22 mouse cellular contexts compared by ENCODE assay signal in genomic region chr3:40371411-40371810, GRCm38 (mm10).
DNase-seq lines count a peak whose midpoint lies in the region; ATAC-seq lines count a peak whose summit lies in the region.
"Had no signal": no experiment of that assay in that cellular context is flagged by ENCODE, and none has a peak within 500 bp of the region (broad histone marks: within the 10 kb centered on the region; RNA-seq: fewer than 3 reads in every experiment).

No protein-coding gene starts in this region.

- H3K27me3 ChIP-seq in midbrain, embryonic 12.5 days: no peaks in the 10 kb centered on the region
- H3K27me3 ChIP-seq in midbrain, embryonic 10.5 days (ENCODE audit: low read depth, poor library complexity, severe bottlenecking): no peaks in the 10 kb centered on the region
- H3K27me3 ChIP-seq in midbrain, embryonic 14.5 days (ENCODE audit: control insufficient read depth, insufficient read depth, low read length): no peaks in the 10 kb centered on the region
- H3K27me3 ChIP-seq: CH12.LX; embryonic facial prominence, embryonic 15.5 days; forebrain, embryonic 12.5 days; heart, embryonic 13.5 days; hindbrain, embryonic 15.5 days had no signal

- H3K4me3 ChIP-seq in midbrain, embryonic 12.5 days: no peak overlapping the region
- no peak overlapping the region for H3K4me3 ChIP-seq in midbrain, embryonic 10.5 days
- no peak overlapping the region for H3K4me3 ChIP-seq in midbrain, embryonic 14.5 days (replicated peaks; ENCODE audit: low read depth, low read length)
- H3K4me3 ChIP-seq: embryonic facial prominence, embryonic 15.5 days; forebrain, embryonic 12.5 days; heart, embryonic 13.5 days; hindbrain, embryonic 15.5 days had no signal

- whole genome bisulfite sequencing in midbrain, embryonic 12.5 days: 41% methylated on average over 7 of the region's 7 CpGs
- WGBS in midbrain, embryonic 10.5 days: 58% methylated on average over 7 of the region's 7 CpGs
- 31% methylated on average over 7 of the region's 7 CpGs for WGBS in midbrain, embryonic 14.5 days

- no peaks in the 10 kb centered on the region for H3K36me3 ChIP-seq in midbrain, embryonic 12.5 days
- no peaks in the 10 kb centered on the region for H3K36me3 ChIP-seq in midbrain, embryonic 10.5 days
- no peaks in the 10 kb centered on the region for H3K36me3 ChIP-seq in midbrain, embryonic 14.5 days (ENCODE audit: control insufficient read depth, insufficient read depth, low read length)
- H3K36me3 ChIP-seq: embryonic facial prominence, embryonic 15.5 days; forebrain, embryonic 12.5 days; heart, embryonic 13.5 days; hindbrain, embryonic 15.5 days had no signal

- H3K4me1 ChIP-seq in midbrain, embryonic 12.5 days: peaks cover 6% of the 10 kb centered on the region; the same call in 1 of the 2 replicates
- peaks cover 5% of the 10 kb centered on the region for H3K4me1 ChIP-seq in midbrain, embryonic 10.5 days
- peaks cover 5% of the 10 kb centered on the region; the same call in 1 of the 2 replicates for H3K4me1 ChIP-seq in midbrain, embryonic 14.5 days (ENCODE audit: control insufficient read depth, insufficient read depth, low read length)
- H3K4me1 ChIP-seq: embryonic facial prominence, embryonic 15.5 days; heart, embryonic 13.5 days had no signal

- no peak overlapping the region for H3K27ac ChIP-seq in midbrain, embryonic 12.5 days (replicated peaks)
- no peak overlapping the region for H3K27ac ChIP-seq in midbrain, embryonic 10.5 days (replicated peaks)
- no peak overlapping the region for H3K27ac ChIP-seq in midbrain, embryonic 14.5 days (replicated peaks; ENCODE audit: low read depth, low read length)
- H3K27ac ChIP-seq: embryonic facial prominence, embryonic 15.5 days; forebrain, embryonic 12.5 days; heart, embryonic 13.5 days; hindbrain, embryonic 15.5 days had no signal

- peak; percentile 57 for ATAC-seq in frontal cortex, adult (ENCODE audit: low TSS enrichment)
- 0 out of 2 replicates have a peak, but pooled peaks have one; percentile 9 for ATAC-seq in midbrain, embryonic 12.5 days (ENCODE audit: low FRiP score, low read depth)
- no peak; the same call in 1 of the 2 replicates for ATAC-seq in midbrain, embryonic 14.5 days (ENCODE audit: low FRiP score, low TSS enrichment)
- ATAC-seq: activated CD4-positive, CD25-positive, alpha-beta regulatory T cell, adult 4 months; Patski had no signal

- no peak overlapping the region for H3K9ac ChIP-seq in midbrain, embryonic 12.5 days (replicated peaks)
- no peak overlapping the region for H3K9ac ChIP-seq in midbrain, embryonic 14.5 days (replicated peaks; ENCODE audit: low read length)
- H3K9ac ChIP-seq: embryonic facial prominence, embryonic 15.5 days; forebrain, embryonic 12.5 days; heart, embryonic 13.5 days; hindbrain, embryonic 15.5 days had no signal

- DNase-seq in frontal cortex, postnatal 14 days (ENCODE audit: low spot score in 2 of 2): no peak
- DNase-seq in midbrain, embryonic 10.5 days (ENCODE audit: low spot score): no peak
- DNase-seq in midbrain, embryonic 14.5 days: peak; percentile 57
- no peak for DNase-seq in layer of hippocampus, postnatal 25 days (ENCODE audit: extremely low spot score in 1 of 2, low spot score in 1 of 2)
- no peak for DNase-seq in spleen, postnatal 10 days (ENCODE audit: low spot score in 2 of 2)
- DNase-seq: adrenal gland, adult 2 months; adrenal gland, postnatal 25 days; cerebellum, adult 11 months; cerebellum, adult 8-10 months; cerebellum, postnatal 14 days; embryo, embryonic 11 days; gastrocnemius, postnatal 14 days; heart, postnatal 36 days had no signal

- H3K4me2 ChIP-seq in midbrain, embryonic 12.5 days (replicated peaks): peak overlapping the region; percentile 19; the same call in 1 of the 2 replicates
- H3K4me2 ChIP-seq in midbrain, embryonic 14.5 days (ENCODE audit: low read length): no peak overlapping the region
- H3K4me2 ChIP-seq: embryonic facial prominence, embryonic 15.5 days; forebrain, embryonic 12.5 days; heart, embryonic 13.5 days; hindbrain, embryonic 15.5 days had no signal

- H3K9me3 ChIP-seq in midbrain, embryonic 12.5 days: no peaks in the 10 kb centered on the region
- H3K9me3 ChIP-seq in midbrain, embryonic 10.5 days (replicated peaks): no peaks in the 10 kb centered on the region
- H3K9me3 ChIP-seq in midbrain, embryonic 14.5 days (ENCODE audit: control insufficient read depth, low read length): no peaks in the 10 kb centered on the region
- H3K9me3 ChIP-seq: embryonic facial prominence, embryonic 15.5 days; forebrain, embryonic 12.5 days; heart, embryonic 13.5 days; hindbrain, embryonic 15.5 days had no signal
